Mouse (Mus musculus): ENCODE measurements around the gene Zfp663. TPM values are rescaled to one million over a fixed set of nuclear protein-coding genes. Genes with fewer than 3 reads are reported as not detected.

The Zfp663 gene
- total RNA-seq, 2 experiments from 2014 or later, result 0.15 to 0.66 TPM

DNA sequence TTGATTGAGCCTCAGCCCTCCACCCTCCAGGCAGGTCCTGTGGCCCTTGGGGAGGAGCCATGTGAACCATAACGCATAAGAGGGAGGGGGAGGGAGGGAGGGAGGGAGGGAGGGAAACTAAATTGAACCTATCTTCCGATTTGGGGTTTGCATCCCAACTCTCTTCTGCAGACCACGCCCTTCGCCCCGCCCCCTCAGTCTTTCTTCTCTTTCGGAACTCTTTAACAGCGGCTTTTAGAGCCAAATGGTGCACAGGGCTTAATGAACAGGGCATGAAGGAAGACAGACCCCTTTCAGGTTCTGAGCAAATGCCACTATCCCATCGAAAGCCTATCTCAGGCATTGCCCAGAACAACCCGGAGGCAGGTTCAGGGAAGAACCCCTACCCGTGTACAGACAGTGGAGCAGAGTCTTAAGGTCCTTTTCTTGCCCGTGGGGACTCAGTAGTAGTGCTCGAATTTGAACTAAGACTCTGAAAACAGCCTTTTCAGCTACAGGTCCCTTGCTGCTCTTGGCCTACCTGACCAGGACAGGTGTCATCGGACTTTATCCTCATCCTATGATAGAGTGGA lies 575 bp downstream of the Zfp663 start:
- DNase-seq, result no peak

DNA sequence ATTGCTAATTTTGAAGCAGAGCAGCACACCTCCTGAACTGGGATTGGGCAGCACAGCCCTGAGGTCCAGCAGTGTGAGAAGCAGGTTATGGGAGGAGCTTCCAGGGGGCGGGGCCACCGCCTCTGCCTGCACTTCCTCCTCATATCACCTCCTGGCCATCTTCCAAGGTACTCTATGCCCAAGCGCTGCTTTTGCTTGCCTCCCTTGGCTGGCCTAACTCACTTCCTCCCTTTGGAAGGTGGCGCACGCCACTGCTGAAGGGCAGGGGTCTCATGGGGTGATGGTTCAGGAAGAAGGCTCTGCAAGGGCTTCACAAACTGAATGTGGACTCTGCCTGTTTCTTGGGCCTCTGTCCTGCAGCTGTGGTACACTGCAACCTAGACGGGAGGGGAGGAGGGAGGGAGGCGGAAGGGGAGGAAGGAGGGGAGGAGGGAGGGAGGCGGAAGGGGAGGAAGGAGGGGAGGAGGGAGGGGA lies 1.4 kb downstream of the Zfp663 start:
- no peak for DNase-seq

DNA sequence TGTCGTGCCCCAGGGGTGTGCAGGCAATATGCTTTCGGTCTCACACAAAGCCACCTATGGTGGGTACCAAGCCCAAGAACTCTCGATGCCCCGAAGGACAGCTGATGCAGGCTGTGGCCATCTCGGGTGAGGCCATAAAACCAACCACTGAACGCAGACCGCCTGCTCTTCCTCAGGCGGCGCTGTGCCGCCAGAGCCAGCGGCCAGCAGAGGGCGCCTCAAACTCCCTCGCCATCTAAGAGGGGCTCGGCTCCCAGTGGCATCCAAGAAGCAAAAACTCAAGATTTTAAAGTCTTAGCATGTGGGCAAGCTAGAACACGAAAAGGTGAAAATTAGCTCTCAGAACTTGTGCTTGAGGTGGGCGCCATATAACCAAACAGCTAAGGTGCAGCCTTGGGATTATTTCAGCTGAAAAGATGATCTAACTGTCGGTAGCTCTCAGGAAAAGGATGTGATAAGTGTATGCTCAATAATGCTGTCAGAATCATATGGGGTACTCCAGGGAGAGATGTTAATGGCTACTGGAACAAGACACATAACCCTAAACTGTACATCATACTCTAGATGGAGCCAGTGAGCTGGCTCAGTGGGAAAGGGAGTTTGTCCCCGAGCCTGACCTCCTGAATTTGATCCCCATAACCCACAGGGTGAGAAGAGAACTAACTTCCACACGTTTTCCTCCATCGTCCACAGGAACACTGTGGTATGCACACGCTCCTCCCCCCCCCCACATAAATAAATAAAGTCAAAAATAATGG lies 4.0 kb downstream of the Zfp663 start:
- DNase-seq, result peak; percentile 54 to 58

DNA sequence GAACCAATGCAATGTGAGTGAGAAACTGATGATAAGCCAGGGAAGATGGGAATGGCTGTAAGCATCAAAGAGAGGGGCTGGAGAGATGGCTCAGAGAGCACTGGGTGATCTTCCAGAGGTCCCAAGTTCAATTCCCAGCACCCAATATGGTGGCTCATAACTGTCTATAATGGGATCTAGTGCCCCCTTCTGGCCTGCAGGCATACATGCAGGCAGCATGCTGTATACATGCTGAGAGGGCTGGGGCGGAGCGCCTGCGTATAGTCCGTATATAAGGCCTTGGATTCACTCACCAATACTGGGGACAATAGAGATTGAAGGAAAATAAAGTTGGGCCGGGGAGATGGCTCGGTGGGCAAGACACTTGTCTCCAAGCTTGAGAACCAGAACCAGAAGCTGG lies 5.2 kb downstream of the Zfp663 start:
- no peak for DNase-seq

DNA sequence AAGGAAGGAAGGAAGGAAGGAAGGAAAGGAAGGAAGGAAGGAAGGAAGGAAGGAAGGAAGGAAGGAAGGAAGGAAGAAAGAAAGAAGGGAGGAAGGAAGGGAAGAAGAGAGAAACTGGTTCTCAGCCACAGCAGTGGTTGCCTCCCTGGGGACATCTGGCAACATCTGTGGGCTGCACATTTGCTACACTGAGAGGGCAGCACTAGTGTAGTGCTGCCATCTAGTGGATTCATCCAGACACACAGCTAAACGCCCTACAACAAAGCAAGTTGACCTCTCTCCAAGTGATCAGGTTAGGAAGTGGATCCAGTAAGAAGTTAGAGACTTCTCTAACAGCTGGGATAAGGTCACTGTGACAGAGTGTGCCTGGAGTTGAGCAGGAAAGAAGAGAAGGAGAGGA lies 7.7 kb downstream of the Zfp663 start:
- no peak for DNase-seq

DNA sequence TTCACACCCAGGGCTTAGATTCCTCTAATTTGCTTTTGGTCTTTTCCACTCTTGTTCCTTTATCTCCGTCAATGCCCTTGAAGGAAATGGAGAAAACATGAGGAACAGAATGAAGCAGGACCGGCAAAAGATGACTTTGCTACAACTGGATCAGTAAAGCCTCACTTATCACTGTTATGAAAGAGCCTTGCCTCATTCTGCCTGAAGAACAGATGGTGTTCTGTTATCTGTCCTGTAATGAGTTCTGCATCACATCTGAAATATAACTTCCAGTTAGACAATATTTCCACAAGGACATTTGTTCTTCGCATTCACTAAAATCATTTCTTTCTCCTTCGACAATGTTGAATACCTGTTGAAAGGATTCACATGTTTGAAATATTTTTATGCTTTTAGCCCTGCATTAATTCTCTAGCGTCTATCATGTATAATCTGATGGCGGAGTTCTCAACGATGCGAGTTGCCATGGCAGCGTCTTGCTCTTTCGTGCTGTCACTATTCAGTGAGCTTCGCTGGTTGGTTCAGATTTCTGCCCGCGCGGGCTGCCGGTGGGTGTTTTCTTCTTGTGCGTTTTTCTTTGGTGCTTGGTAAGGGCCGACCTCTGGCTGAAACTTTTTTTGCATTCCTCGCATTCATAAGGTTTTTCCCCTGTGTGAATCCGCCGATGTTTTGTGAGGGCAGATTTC lies 16.6 kb downstream of the Zfp663 start:
- DNase-seq, result peak; percentile 47 to 51

DNA sequence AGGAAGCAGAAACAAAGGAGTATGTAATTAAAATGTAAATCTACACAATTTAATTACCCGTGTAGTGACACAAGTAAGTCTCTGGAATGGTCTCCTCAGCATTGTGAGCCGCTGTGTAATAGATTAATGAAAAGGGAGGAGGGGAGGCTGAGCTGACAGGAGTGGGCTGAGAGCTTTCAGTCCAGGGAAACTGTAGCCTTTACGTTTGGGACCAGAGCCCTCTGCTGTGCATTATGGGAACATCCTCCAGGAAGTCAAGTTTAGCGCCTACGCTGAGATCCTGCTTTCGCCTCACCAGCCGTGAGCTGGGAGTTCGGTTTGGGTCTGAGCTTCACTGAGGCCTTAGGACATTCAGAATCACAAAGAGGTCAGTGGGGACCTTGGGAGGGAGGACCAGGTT lies 19.1 kb downstream of the Zfp663 start:
- DNase-seq, result no peak

DNA sequence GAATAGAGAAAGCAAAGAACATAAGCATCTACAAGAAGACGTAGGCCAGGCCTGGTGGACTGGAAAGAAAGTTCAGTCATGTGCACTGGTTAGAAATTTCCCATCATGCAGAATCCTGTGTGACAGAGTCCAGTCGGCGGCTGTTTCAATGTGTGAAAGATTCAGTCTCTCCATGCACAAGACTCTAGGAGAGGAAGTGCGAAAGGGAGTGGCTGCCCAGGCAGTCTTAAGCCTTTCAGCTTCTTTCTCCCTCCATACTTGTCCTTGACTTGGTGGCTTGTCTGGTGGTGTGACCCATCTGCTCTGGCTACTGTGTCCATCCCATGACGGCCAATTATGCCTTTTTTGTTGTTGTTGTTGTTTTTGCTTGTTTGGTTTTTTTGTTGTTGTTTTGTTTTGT lies 22.3 kb downstream of the Zfp663 start:
- DNase-seq, result no peak

DNA sequence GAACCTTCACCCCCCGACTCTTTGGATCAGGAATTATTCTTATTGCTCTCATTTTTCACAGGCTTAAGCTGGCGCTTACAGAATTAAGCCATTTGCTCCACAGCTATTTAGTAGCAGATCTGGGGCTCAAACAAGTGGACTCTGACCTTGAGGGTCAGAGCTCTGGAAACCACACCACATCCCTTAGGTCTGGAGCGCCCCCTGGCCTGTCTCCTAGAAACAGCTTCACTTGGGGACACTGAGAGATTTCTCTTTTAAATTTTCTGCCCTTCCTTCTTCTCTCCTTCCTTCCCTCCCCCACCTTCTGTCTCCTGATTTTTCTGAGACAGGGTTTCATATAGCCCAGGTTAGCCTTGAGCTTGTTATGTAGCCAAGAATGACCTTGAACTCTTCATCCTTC lies 31.3 kb downstream of the Zfp663 start:
- DNase-seq, result no peak

DNA sequence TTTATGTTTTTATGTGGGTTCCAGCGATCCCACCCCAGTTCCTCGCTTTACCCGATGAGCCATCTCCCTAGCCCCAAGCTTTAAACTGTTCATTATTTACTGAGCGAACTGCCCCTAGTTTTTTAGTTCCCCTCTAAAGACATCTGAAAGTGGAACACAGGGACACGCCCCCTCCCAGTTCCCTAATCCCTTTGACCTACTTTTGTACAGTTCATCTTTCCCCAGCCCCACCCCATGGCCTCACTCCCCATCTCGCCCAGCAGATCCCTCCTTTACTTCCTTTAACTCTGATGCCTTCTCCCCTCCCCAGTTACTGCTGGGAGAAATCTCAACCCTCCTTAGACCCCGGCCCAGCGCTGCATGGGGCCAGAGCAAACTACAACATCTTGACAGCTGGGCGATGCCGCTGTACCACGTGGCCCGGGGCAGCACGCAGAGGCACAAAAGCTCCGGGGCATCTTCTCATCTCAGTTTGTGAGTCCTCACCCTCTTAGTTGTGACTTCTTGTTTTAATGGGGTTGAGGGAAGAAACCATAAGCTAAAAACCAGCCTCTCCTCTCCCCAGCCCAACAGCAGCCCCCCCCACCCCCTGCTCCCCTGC lies 35.8 kb downstream of the Zfp663 start:
- DNase-seq, result no peak

DNA sequence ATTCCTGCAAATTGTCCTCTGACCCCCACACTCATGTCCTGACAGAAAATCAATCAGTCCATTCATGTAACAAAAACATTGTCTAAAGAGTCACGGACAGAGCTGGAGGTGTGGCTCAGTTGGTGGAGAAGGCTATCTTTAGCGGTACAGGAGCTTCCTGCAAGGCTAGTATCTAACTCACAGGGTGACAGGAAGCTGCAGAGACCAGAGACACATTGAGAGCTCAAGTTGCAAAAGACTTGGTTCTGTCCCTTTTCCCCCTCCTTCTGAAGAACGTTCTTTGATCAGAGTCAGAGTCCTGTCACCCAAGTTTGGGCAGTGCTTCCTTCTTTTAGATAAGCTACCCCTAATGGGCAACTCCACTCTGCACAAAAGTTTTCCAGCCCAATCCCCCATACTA lies 38.8 kb downstream of the Zfp663 start:
- DNase-seq, result no peak

DNA sequence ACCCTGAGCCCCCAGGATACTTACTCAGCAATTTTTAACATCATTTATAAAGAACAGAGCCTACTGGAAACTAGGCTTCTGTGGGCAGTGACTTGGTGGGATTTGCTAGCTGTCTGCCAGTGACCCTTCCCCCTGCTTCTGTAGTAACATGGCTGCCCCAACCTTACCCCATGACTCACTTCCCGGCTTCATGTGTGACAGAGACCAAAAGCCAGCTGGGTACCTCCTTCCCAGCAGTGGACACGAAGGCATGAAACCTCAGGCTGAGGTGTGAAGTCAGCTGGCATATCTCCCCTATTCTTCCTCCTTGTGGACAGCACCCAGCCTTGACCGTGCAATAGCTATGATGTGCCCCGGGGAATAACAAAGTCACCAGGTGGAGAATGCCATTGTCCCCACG lies 39.8 kb downstream of the Zfp663 start:
- DNase-seq, result no peak

DNA sequence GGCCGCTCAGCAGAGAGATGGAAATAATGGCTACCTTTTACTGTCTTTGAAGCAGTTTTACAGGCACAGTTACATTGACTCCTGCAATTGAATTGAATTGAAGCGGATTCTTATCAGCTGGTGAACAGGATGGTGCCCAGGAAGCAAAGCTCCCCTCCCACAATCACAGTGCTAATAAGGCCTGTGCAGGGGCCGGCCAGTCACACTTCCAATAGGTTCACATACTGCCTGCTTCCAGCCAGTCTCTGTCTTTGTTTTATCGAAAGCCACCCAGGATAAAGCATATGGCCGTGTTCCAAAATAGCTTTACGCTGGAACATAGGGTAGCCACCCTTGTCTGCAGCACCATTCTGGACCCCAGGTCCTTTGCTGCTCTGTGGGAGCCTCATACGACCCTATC lies 41.1 kb downstream of the Zfp663 start:
- DNase-seq, result no peak

DNA sequence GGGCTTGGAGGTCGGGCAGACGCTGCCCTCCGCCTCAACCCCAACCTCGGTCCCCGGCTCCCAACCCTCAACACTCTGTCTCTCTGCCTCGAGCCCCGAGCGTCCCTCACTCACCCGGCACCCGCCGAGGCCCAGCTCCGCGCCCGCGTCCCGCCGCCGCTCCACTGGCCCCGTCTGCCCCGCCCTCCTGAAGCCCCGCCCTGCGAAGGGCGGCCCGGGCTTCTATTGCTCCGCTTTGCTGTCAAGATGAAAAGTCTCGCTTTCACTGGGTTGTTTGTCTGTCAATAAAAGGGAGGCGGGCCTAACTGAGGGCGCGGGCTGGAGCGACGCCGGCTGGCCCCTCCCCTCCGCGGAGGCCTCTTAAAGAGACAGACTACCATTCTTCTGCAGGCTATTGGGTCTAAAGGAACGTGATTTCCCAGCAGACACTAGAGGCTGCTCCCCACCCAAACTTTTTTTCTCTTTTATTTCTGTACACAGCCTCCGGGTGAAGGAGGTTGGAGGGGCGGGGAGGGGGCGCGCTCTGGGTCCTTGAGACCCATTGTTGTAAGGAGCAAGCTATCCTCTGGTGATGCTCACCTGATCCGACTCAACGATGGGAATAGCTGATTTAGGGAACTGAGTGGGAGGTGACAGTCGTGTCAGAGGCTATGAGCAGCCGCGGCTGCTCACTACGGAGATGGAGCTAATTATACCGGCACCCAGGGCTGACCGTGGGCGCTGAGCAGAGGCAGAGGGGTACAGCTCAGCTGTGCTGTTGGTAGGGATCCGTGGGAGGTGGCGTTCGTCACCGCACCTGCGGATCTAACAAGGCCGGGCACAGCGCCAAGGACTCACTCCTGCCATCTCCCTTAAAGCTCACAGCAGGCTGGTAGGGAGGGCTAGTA lies 42.0 kb downstream of the Zfp663 start, which contains the start of gene Elmo2:
Gene Elmo2 (minus strand): TSS at position 176 of the 887 bp plus-strand sequence.
- peak; percentile 98 for DNase-seq

DNA sequence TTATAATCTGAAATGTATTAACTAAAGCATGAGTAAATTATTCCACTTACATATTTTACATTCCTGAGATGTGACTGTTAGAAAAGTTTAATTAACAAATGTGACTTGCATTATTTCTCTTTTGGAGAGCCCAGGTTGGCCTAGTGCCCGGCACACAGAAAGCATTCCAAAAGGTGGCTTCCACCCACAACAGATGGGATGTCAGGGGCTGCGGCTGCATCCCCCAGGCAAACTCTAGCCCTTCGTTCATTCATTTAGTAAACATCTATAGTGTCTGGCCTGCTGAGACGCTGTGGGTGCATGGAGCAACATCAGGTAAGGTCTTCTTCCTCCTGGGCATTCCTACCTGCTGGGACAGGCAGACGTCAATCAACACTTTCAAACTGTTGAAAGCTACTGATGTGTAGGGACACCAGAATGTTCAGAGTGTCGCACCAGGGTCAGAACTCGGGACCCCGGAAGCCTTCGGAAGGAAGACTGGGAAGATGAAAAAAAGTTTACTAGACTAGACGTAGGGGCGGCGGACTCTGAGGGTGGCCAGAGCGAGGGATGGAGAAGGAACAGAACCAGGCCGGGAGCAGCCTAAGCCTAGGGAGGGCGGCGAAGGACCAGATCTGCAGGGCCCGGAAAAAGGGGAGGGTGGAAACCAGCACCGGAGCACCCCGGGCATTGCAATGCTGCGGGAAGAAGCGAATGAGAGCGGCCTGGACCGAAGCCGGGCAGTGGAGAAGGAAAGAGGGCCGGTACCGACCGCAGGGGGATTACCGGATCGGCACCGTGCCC lies 42.8 kb downstream of the Zfp663 start:
- DNase-seq, result no peak

DNA sequence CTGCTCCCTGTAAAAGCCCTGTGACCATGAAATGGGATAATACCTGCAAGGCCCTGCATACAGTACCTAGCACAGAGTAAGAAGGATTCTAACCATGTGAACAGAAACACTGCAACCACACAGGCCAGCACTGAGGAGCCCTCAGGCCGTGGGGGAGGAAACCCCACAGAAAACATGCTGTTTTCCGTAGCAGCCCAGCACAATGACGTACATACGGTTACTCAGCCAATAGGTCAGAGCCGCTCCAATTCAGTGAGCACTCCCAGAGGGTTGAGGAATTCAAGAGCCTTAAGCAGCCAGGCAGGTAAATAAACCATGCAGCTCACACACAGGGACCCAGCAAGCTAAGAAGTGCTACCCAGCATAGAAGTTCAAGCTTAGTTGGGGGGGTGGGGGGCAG lies 44.6 kb downstream of the Zfp663 start:
- no peak for DNase-seq

DNA sequence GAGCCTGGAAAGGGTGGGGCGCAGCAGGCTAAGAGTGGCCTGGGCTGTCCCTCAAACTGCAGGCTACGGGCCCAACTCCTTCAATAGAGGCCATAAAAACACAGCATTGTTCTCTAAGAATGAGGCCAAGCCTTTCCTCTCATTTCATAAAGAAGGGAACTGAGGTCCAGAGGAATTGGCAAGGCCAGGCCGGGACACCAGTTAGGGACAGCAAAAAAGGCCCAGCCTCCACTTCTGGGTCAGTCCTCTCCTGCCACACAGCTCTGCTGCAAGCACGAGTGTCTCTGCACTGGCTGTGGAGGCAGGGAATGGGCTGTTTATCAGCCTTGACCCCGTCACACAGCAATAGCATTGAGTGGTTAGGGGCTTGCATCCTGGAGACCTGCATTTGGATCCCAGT lies 45.0 kb downstream of the Zfp663 start:
- DNase-seq, result no peak

DNA sequence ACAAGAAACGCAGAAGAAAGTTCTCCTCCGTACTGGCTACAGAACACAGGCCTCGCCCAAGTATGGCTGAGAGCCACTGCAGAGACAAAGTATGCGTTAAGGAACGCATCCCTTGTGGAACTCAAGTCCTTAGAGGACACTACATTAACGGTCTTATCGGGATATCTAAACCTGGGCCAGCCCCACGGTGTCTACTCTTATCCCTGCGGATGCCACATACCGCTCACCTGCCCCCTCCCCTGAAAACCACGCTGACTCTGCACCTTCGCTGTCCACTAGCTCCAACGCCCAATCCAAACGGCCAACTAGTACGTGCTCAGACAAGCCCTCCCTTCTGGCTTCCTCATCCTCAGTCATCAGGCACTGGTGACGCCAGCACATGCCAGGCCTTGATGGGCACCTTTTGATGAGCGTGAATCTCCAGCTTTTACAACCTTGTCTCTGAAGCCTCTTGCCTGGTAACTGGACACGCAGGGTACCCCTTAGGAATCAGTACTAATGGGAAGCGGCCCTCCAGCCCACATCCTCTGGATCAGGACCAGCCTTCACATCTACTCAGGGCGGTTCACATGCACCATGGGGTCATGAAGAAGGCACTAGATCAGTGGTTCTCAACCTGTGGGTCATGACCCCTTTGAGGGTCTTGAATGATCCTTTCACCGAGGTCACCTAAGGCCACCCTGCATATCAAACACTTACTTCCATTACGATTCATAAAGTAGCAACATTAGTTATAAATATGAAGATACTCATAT lies 46.4 kb downstream of the Zfp663 start:
- DNase-seq, result no peak

DNA sequence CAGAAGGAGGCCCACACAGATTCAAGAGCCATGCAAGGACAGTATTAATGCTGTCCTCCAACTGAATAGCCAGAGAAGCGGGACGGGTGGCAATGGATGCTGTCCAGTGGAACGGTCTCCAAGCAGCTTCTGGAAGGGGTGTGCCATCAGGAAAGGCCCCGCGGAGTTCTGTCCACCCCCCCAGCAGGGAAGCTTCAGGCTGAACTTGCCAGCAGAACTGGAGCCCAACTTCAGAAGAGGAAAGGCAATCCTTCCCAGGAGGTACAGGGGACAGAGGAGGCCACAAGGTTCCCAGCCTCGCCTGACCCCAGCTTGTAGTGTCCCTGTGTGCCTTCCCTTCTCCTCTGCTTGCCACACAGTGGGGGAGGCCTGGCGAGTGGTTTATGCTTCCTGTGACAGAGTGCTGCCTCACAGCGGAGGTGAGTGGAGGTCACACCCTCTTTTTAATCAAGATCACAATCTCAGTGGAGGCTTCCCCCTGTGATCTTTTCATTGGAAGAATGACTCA lies 47.1 kb downstream of the Zfp663 start:
- peak in 1 of 2 experiments; percentile 47 for DNase-seq

DNA sequence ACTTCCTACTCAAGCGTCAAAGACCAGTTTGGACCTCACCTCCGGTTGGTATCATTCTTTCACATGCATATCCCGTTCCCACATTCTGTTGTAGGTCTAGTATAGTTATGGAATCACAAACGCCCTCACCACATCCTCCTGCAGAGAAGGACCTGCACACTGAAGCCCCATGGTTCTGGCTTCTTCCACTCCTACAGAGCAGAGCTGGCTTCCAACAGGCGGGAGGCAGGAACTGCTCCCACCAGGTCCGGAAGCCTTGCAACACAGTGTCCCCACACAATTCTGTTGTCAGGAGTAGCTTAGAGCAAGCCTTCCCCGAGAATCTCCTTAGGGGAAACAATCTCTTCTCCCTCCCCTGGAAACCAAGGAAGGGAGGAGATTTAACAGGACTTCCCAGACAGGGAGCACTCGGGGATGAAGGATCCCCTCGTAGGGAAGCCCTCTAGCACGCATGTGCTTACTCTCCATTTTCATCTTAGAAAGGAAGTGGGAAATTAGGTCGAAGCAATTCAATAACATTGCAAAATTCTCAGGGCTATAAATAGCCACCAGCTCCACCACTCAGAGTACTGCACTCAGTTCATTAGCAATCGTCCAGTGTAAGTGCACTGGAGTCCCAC lies 47.9 kb downstream of the Zfp663 start:
- peak in 1 of 2 experiments; percentile 48 for DNase-seq
